Mouse (Mus musculus) urinary bladder, postnatal 36 days (tissue): ENCODE results near the gene Clnk.
A peak's percentile ranks its signal among the peaks of the same experiment; 100 is the strongest.

Experiments
- DNase-seq, 2 experiments: peaks; one replicate each; pipeline ENCODE4 v3.0.0; 2022; ENCODE audit warnings: low spot score in 2 of 2, mixed read lengths in 1 of 2

Gene Clnk

GRCm38 (mm10) chr5:38857591-38857990 is 19.0 kb downstream of the Clnk start:
- no peak for DNase-seq

GRCm38 (mm10) chr5:38850171-38850570 is 26.4 kb downstream of the Clnk start:
- DNase-seq: no peak

DNA sequence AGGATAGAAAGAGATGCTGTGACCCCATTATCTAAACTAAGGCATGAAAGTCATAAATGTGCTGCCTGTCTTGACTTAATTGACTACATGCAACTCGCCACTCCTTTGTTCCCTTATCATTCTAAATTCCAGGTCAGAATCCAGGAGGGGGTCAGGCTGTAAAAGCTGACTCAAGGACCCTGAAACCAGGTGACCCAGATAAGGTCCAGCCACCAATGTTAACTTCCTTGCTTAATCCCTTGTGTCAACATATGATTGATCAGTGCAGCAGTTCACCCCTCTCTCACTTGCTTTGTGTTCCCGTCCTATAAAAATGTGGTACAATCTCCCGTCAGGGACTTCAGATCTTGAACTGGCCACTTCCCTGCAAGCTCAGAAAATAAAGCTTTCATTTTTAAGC is 31.1 kb downstream of the Clnk start:
- no peak for DNase-seq

DNA sequence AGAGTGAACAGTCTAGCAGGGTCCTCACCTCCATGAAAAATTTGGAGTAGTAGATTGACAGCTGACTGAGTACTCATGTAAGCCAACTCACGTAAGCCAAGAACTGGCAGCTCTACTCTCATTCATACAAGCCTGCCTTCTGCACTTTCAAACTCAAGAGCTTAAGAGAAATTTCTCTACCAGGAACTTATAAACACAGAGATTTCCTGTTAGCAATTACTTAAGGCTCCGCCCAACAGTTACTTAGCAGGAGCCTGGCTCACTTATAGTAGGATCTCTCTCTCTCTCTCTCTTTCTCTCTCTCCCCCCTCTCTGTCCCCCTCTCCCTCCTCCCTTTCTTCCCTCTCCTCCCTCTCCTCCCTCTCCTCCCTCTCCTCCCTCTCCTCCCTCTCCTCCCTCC is 32.3 kb downstream of the Clnk start:
- DNase-seq: no peak

GRCm38 (mm10) chr5:38839981-38840380 is 36.6 kb downstream of the Clnk start:
- no peak for DNase-seq

GRCm38 (mm10) chr5:38827310-38827709 is 49.3 kb downstream of the Clnk start:
- no peak for DNase-seq

DNA sequence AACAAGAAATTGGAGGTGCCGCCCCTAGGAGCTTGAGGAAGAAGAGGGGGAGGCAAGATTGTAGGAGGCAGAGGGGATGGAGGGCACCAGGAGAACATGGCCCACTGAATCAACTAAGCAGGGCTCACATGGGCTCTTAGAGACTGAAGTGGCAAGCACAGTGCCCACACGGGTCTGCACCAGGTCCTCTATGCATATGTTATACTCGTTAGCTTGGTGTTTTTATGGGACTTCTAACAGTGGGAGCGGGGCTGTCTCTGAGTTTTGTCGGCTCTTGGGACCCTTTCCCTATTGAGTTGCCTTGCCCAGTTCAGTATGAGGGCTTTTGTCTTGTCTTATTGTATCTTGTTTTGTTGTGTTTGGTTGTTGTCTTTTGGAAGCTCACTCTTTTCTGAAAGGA is 50.0 kb downstream of the Clnk start:
- DNase-seq: no peak

- DNase-seq: no peak
Observed at GRCm38 (mm10) chr5:38824132-38824965, 52.3 kb downstream of the Clnk start.

DNA sequence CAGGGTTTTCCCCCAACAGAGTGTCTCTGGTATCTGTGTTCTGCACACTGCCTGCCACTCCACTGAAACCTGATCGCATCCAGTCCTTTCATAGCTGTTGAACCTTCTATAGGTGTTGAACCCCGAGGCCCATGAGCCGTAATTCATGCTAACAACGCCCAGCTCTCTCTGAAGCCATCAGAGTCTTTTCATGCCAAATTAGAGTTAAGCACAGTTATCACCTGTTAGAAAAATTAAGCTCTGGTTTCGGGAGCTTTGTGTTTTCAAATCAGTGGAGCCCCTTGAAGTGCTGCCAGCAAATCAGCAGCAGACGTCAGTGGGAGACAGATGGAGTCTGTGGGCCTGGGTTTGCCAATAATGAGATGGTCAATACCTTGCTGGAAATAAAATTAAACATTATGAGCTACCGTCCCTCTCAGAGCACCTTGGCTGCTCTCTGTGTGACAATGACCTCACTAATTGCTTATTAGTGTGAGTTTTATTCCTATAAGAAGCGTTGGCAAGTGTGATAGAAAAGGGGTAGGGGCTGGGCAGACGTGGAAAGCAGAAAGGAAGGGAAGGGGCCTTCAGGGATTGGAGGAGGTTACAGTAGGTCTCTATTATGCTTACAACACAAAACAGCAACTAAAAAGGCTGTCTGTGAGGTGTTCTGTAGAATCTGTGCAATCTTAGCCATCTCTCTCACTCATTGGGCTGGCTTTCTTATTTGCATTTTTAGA is 63.1 kb downstream of the Clnk start:
- DNase-seq: no peak

DNA sequence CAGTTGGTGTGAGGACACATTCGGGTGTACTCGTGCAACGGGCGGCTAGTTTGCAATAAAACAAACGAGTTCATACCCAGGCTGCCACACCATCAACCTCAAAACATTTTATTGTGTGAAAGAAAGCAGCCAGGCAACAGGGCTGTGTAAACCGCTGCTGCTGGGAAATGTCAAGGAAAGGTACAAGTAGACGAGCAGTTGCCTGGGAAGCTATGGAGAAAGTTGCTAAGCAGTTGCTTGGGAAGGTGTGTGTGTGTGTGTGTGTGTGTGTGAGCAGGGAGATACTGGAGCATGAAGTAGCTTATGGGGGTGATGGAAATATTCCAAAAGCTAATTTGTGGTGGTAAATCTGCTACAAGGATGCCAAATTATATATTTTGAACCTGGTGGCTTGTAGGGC is 63.7 kb downstream of the Clnk start:
- no peak for DNase-seq

GRCm38 (mm10) chr5:38812386-38812785 is 64.2 kb downstream of the Clnk start:
- DNase-seq: no peak

DNA sequence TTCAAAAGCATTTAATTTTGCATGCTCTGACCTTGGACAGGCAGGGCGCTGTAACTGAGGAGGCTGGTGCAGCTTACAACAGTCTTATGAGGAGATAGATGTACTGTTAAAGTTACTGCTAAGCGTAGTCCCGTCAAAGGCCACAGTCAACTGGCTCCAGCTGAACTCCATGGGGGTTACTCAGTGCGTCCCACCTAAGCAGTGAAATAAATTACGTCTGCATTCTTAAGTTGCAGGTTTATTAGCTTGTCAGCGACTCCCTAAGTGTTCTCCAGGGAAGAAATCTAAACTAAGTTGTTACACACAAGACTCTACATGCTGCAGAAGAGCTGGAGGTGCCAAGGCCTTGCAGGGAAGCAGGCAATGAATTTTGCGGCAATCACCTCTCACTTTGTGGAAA is 77.7 kb downstream of the Clnk start:
- DNase-seq: no peak

DNA sequence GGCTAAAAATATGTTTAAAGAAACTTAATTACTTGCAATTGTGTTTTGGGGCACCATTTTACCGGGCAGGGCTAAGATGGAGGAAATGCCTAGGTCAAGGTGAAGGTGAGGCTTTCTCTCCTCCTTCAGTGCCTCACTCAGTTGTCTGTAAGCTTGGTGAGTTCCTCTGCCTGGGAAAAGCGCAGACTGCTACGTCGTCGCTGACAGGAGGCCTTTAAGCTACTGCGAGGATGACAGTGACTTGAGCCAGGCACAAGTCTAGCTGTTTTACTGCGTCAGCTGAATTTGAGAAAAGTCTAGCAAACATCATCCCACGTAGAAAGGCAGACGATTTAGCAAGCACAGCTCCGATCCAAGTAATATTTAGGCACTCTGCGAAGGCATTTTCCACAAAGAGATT is 81.5 kb downstream of the Clnk start:
- DNase-seq: no peak

GRCm38 (mm10) chr5:38791116-38791515 is 85.5 kb downstream of the Clnk start:
- DNase-seq: no peak

DNA sequence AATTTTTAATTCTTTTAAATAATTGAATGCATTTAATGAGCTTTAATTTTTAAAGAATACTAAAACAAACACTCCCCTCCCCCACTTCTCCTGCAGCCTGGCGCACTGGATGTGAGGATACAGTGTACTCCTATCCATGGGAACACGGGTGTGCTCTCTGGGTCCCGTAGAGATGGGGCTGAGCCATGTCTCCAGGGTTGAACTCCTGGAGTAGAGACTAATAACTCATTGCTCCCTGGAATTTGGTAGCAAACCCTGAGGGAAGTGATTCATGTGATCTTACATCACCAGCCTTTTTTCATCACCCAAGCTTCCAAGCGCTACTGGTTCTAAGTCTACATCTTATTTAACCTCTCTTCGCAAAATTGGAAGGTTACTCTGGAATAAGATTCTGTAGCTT is 87.8 kb downstream of the Clnk start:
- DNase-seq: no peak

GRCm38 (mm10) chr5:38787851-38788520 is 88.6 kb downstream of the Clnk start:
- no peak for DNase-seq

DNA sequence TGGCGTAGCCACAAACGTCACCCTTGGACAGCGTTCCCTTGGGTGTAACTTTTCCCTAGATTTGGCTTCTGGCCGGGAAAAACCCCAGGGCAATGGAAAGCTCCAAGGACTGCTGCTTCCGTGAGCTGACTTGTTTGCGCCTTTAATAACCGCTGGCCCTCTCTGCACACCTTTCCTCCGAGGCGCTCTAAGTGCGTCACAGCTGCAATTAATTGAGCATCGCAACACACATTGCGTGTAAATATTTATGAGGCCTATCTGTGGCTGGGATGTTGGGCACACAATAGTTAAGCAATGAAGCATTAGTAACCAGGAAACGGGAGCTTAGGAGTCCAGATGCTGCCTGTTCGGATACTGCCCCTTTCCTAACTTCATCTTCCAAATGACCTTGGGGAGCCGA is 90.5 kb downstream of the Clnk start:
- no peak for DNase-seq

- DNase-seq: no peak
Observed at GRCm38 (mm10) chr5:38785686-38786085, 90.9 kb downstream of the Clnk start.

DNA sequence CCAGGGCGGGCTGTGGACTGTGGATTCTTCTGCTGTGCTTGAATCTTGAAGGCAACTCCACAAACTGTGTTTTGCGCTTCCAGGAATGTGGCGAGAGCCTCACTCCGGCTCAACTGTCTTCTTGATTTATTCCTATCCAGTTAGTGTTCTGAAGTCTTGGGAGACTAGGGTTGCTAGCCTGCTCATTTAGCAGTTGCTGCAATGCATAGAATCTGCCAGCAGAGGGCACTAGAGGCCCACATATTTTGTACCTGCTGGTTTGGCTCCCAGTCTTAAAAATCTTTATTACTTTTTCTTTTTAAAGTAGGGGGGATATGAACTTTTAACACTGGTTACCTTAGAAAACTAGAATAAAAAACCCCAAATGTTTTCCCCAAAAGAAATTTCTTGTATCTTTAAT is 94.8 kb downstream of the Clnk start:
- peak; percentile 53 to 68 for DNase-seq

DNA sequence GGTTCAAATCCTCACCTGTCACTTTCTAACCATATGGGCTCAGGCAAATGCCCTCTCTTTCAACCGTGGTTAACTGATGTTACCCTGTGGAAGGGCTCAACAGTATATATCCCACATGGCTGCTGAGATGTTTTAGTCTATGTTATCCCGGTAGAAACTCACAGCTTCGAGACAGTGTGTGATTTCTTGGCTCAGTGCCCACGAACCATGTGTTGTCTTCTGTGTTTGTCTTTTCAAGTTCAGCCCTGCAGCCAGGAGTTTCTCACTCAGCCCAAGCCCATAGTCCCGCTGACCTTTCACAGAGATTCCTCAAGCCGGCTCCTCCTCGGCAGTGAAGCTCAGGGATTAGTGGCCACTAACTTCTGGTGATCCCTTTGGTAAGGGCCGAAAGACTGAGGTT is 96.0 kb downstream of the Clnk start:
- peak; percentile 4 to 6 for DNase-seq

DNA sequence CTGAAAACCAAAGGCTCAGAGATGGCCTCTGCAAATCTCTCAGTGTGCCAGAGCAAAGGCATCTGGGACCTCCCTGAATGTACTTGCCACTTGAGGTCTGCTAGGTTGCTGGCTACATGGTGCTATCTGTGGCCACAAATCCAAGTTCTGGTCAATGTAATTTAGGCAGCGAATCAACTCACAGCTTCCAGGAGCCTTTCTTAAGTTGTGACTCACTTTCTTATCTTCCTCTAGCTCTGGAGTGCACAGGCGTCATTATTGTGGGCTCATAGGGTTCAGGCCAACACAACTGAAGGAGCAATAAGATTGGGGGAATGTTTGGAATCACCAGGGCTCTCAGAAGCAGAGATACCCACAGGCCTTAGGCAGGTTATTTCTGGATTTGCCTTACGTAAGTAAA is 96.6 kb downstream of the Clnk start:
- DNase-seq: no peak

GRCm38 (mm10) chr5:38775500-38775899 is 101.1 kb downstream of the Clnk start:
- no peak for DNase-seq

DNA sequence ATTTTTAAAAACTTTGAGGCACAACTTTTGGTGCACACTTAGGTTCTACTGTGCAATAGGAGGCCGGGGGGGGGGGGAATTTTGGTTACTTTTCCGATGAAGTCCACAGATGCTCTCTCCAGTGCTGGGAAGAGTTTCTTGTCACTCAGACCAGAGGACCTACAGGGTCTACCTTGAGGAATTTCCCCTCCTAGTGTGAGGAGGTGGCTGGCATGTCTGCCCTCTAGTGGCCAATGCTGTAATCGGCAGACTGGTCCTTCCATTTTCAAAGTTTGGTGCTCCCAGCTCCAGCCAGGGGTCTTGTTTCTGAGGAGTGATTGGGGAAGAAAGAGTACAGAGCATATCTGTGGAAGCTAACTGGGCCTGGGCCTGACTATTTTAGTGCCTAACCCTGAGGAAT is 121.7 kb downstream of the Clnk start:
- DNase-seq: no peak
